Mouse (Mus musculus) lung, adult 2 months (tissue): ENCODE measurements around the gene Qk.

Experiments
- CTCF ChIP-seq: fragments of 200-500 bp; IDR thresholded peaks from 2 replicates; pipeline ENCODE4 v1.5.1; 2011; ENCODE audit warnings: mild to moderate bottlenecking, low read length, control low read depth; ENCODE audit not compliant: insufficient read depth
- POLR2A ChIP-seq: fragments of 200-500 bp; IDR thresholded peaks from 2 replicates; pipeline ENCODE4 v1.6.1; 2011; ENCODE audit warnings: low read depth, mild to moderate bottlenecking, control low read depth, low read length, borderline replicate concordance; ENCODE audit errors: extremely low read depth

DNA sequence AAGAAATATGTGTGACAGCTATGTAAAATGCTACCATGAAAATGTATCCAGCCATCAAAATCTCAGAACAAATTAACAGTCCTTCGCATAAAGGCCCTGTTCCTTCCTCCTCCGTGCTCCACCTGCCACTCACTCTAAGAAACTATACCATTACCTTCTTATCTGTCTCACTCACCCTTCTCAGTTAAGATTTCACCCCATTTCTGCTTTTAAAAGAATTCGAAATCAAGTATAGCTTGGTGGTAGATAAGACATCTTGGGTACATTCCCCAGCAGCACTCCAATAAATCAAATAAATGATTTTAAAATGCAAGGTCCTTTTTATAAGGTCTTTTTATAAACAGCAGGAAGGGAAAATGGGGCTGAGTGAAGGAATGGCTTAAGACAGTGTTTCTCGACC lies 53.4 kb downstream of the Qk start:
- TF ChIP-seq POLR2A (no peak), CTCF (no peak)
